Mouse (Mus musculus) MEL (cell line): ENCODE results near the gene Gm20388.

Experiments used
- CTCF ChIP-seq, 3 experiments: IDR thresholded peaks in 2 of 3; conservative IDR thresholded peaks in 1 of 3; 2 replicates each; pipeline ENCODE4 v1.5.1; 2011 to 2012; ENCODE audit warnings: low read length in 3 of 3, low read depth in 2 of 3, mild to moderate bottlenecking in 2 of 3, improper control_type of control experiment in 1 of 3, inconsistent platforms in 1 of 3, mixed read lengths in 1 of 3, moderate library complexity in 1 of 3; ENCODE audit not compliant: control insufficient read depth in 1 of 3, insufficient read depth in 1 of 3, poor library complexity in 1 of 3, severe bottlenecking in 1 of 3
- MYC ChIP-seq: IDR thresholded peaks from 2 replicates; pipeline ENCODE4 v1.6.1; 2011; ENCODE audit warnings: low read depth, mild to moderate bottlenecking, low read length, improper control_type of control experiment, moderate library complexity
- TBP ChIP-seq: IDR thresholded peaks from 2 replicates; pipeline ENCODE4 v1.8.0; 2011; ENCODE audit warnings: low read depth, low read length, improper control_type of control experiment
- ZC3H11A ChIP-seq: IDR thresholded peaks from 2 replicates; pipeline ENCODE4 v1.6.1; 2012; ENCODE audit warnings: low read depth, mild to moderate bottlenecking, inconsistent platforms, low read length, improper control_type of control experiment

DNA sequence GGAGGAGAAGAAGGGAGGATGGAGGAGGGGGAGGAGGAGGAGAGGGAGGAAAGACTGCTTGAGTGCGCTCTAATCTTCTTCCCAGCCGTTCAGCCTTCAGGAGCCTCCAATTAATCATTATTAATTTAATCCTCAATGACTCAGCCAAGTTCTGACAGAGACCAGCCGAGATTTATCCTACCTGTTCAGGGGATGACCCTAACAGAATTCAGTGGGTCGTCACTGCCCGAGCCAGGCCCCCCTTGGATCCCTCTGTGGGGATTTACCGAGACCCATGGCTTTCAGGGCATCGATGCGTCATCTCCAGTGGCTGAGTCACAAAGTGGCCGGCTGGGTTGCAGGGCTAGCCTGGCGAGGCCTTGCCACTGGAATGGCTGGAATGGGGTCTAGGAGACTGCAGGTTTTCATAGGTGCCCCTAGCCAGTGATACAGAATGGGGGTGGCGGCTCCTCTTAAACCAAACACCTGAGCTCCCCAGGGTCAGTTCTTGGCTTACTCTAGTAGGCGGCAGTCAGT lies 407.9 kb downstream of the Gm20388 start:
- TF ChIP-seq TBP (no peak), MYC (no peak), CTCF (IDR thresholded peaks at IDR 0.05 in 2 of 3, conservative IDR thresholded peaks at IDR 0.05 in 1 of 3; ENCODE audit: control insufficient read depth in 1 of 3, insufficient read depth in 1 of 3, low read depth in 2 of 3, low read length in 3 of 3, poor library complexity in 1 of 3, severe bottlenecking in 1 of 3) (no peak), ZC3H11A (no peak)
